Mouse (Mus musculus): Measurements from ENCODE around the gene Mlip. TPM values are rescaled to one million over a fixed set of nuclear protein-coding genes. Genes with fewer than 3 reads are reported as not detected.

The Mlip gene
- polyA plus RNA-seq, 1 experiment from 2014 or later: 1.3 TPM

Other genes starting within 250 kb of the Mlip start
- gene Lrrc1, start 191.9 kb upstream of the Mlip start, polyA plus RNA-seq (2015; fragmentation: Nextera tagmentation; extraction: Ambion mirVana): 14.8 and 17.0 TPM in 2 replicates